Comparison of ENCODE assay signal across 8 mouse cellular contexts in the genomic region with DNA sequence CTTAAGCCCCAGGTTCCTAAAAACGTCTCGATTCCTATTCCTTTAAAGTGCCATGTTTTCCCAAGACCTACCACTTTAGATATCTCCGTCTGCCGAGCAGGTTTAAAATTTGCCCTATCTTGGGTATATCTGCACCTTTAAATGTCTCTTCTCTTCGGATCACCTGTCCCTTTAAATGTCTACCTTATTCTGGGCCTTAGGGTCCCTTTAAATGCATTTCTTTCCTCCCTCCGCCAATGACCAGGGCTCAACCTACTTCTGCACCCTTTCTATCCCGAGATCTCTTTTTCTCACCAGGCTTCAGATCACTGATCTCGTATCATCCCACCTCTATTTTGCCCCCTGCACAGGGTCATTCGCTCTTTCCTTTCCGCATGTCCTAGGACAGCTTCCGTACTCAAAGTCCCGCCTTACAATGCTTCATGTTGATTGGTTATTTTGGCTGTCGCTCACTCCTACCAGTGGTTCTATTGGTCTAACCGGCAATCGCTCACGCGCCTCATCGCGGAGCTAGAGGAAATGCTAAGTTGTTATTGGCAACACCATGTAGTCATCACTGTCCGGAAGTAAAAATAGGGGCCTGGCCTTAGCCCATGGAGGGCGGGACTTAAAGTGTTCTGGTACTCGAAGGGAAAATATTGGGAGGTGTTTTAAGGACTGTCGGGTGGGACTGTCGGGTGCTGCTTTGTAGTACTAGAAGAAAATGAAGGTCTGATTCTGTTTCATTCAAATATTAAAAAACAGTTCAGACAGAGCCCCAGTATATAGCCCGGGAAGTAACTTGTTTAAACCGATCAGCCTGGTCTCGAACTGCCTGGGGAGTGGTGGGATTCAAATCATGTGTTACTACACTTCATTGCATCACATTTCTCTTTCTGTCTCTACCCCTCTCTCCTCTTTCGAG. TPM values are rescaled to one million over a fixed set of nuclear protein-coding genes. Genes with fewer than 3 reads are reported as not detected.
DNase-seq lines count a peak whose midpoint lies in the region; ATAC-seq and TF ChIP-seq lines count a peak whose summit lies in the region.

A gene (minus strand): TSS at position 381 of the 904 bp plus-strand sequence.

- peak; percentile 100 for ATAC-seq in activated CD4-positive, CD25-positive, alpha-beta regulatory T cell, adult 4 months

- no peak for TF ChIP-seq CTCF in cortical plate, adult 2 months (IDR thresholded peaks at IDR 0.05; ENCODE audit: extremely low read depth, insufficient read depth, low read length)

- no peaks in the 10 kb centered on the region for H3K27me3 ChIP-seq in megakaryocyte, embryonic 14.5 days (replicated peaks)

- peak within 1 kb of the TSS; percentile 30 for H3K4me3 ChIP-seq in cortical plate, adult 2 months (ENCODE audit: insufficient read depth, low read length)
- peak within 1 kb of the TSS; percentile 93 for H3K4me3 ChIP-seq in megakaryocyte, embryonic 14.5 days (replicated peaks)

- H3K9me3 ChIP-seq in megakaryocyte, embryonic 14.5 days: peaks cover 3% of the 10 kb centered on the region; the same call in 1 of the 2 replicates

- DNase-seq in gastrocnemius, adult 8-10 months (ENCODE audit: low spot score in 2 of 2): peak; percentile 99
- DNase-seq in hindlimb bud, embryonic 11.5 days (ENCODE audit: extremely low spot score, low read depth, low spot score): peak; percentile 100
- peak; percentile 100 for DNase-seq in left cerebral cortex, adult 8-10 months (ENCODE audit: low spot score in 2 of 2)
- DNase-seq in right cerebral cortex, postnatal 10 days (ENCODE audit: low spot score in 2 of 2): peak; percentile 100
- DNase-seq in urinary bladder, postnatal 25 days (ENCODE audit: low spot score): peak; percentile 93

- H3K4me1 ChIP-seq in cortical plate, adult 2 months (ENCODE audit: control insufficient read depth, insufficient read depth, low read length): peaks cover 6% of the 10 kb centered on the region; the same call in 1 of the 2 replicates
- peaks cover 57% of the 10 kb centered on the region for H3K4me1 ChIP-seq in megakaryocyte, embryonic 14.5 days

- 0 out of 2 replicates have a peak, but pooled peaks have one; percentile 34 for TF ChIP-seq POLR2A in cortical plate, adult 2 months (IDR thresholded peaks at IDR 0.05; ENCODE audit: extremely low read depth, insufficient read depth, low read length)

- peaks cover 67% of the 10 kb centered on the region for H3K36me3 ChIP-seq in megakaryocyte, embryonic 14.5 days (replicated peaks; ENCODE audit: low read length)

- no peak within 1 kb of the TSS for H3K27ac ChIP-seq in cortical plate, adult 2 months (ENCODE audit: insufficient read depth, low read length)

RNA-seq across cellular contexts. Expression of the gene that starts here (rescaled TPM):
- 10 to 100 TPM; 37.7 to 45.7 TPM for polyA plus RNA-seq in activated CD4-positive, CD25-positive, alpha-beta regulatory T cell, adult 4 months (2017; shearing (Covaris generic))
- polyA plus RNA-seq in cortical plate, adult 2 months (2012; rRNA removed): 45.4 and 48.7 TPM in 2 replicates
- total RNA-seq in gastrocnemius, adult 8-10 months (2022): 10 to 100 TPM; 37.8 to 46.1 (median 41.6) TPM
- 10 to 100 TPM; 30.8 to 39.9 (median 35.6) TPM for total RNA-seq in left cerebral cortex, adult 8-10 months (2022)
- 23.1 and 23.4 TPM in 2 replicates for polyA plus RNA-seq in megakaryocyte, embryonic 14.5 days (2012; ENCODE audit: insufficient read depth, low replicate concordance)
